Mouse (Mus musculus) spleen, adult 2 months (tissue): ENCODE results near the gene Tef. TPM values are rescaled to one million over a fixed set of nuclear protein-coding genes. Genes with fewer than 3 reads are reported as not detected.

Experiments
- DNase-seq, 2 experiments: peaks; one replicate each; pipeline versions ENCODE4 v3.0.0 to v3.0.0-alpha.2; 2012 to 2021; ENCODE audit warnings: low spot score in 2 of 2, low read depth in 1 of 2
- H3K27ac ChIP-seq: fragments of 200-500 bp; 2 replicates; pipeline ENCODE4 v1.5.1; 2012; ENCODE audit warnings: low read length, inconsistent platforms; ENCODE audit not compliant: insufficient read depth
- H3K27me3 ChIP-seq: fragments of 200-500 bp; 2 replicates; pipeline ENCODE4 v1.6.1; 2012; ENCODE audit warnings: mild to moderate bottlenecking, moderate library complexity, low read length, inconsistent platforms; ENCODE audit not compliant: control insufficient read depth, insufficient read depth
- H3K36me3 ChIP-seq: fragments of 200-500 bp; 2 replicates; pipeline ENCODE4 v1.6.1; 2012; ENCODE audit warnings: mild to moderate bottlenecking, low read length, inconsistent platforms; ENCODE audit not compliant: control insufficient read depth, insufficient read depth
- H3K4me1 ChIP-seq: fragments of 200-500 bp; 2 replicates; pipeline ENCODE4 v1.6.1; 2011; ENCODE audit warnings: inconsistent platforms; ENCODE audit not compliant: control insufficient read depth, insufficient read depth, insufficient read length
- H3K4me3 ChIP-seq: fragments of 200-500 bp; 2 replicates; pipeline ENCODE4 v1.5.1; 2011; ENCODE audit warnings: mild to moderate bottlenecking, inconsistent platforms; ENCODE audit not compliant: insufficient read depth, insufficient read length; ENCODE audit errors: extremely low read depth
- CTCF ChIP-seq: fragments of 200-500 bp; IDR thresholded peaks from 2 replicates; pipeline ENCODE4 v1.5.1; 2011; ENCODE audit warnings: mild to moderate bottlenecking, inconsistent platforms; ENCODE audit not compliant: insufficient read depth, insufficient read length, insufficient replicate concordance; ENCODE audit errors: extremely low read depth
- POLR2A ChIP-seq: fragments of 200-500 bp; IDR thresholded peaks from 2 replicates; pipeline ENCODE4 v1.6.1; 2011; ENCODE audit warnings: low read depth, low read length, inconsistent platforms
- WGBS: fragments of 180-500 bp; shearing (Covaris S2); methylation state at CpG from one replicate; pipeline ENCODE4 v1.1.7; 2018; 5-methylcytosine and 5-hydroxymethylcytosine counted together
- polyA plus RNA-seq: library from polyadenylated mRNA; depleted of rRNA; stranded (reverse); fragments of >200 nt; gene quantifications from 2 replicates; pipeline ENCODE4 v1.2.3, GENCODE M21; 2012; rRNA removed

Gene Tef
- polyA plus RNA-seq, 1 experiment = 21.9 TPM

GRCm38 (mm10) chr15:81860471-81861135 is 58.4 kb downstream of the Tef start:
- WGBS = 41% methylated on average over 8 of the region's 8 CpGs
- peak overlapping the region; percentile 22; the same call in 1 of the 2 replicates for H3K27ac ChIP-seq
- DNase-seq = no peak

GRCm38 (mm10) chr15:81864238-81864637 is 62.0 kb downstream of the Tef start:
- H3K36me3 ChIP-seq = peaks cover 24% of the 10 kb centered on the region
- H3K4me3 ChIP-seq = no peak overlapping the region
- no peaks in the 10 kb centered on the region for H3K4me1 ChIP-seq
- no peaks in the 10 kb centered on the region for H3K27me3 ChIP-seq
- no peak for DNase-seq
- WGBS = 90% methylated on average over 7 of the region's 7 CpGs
- H3K27ac ChIP-seq = no peak overlapping the region
- no peak for TF ChIP-seq CTCF

More at GRCm38 (mm10) chr15:81860471-81861135, 58.4 kb downstream of the Tef start:
- no peak overlapping the region for H3K4me3 ChIP-seq
- peaks cover 8% of the 10 kb centered on the region for H3K36me3 ChIP-seq
- peaks cover 2% of the 10 kb centered on the region; the same call in 1 of the 2 replicates for H3K4me1 ChIP-seq
- no peak for TF ChIP-seq POLR2A
- H3K27me3 ChIP-seq = no peaks in the 10 kb centered on the region

GRCm38 (mm10) chr15:81869985-81870384 is 67.8 kb downstream of the Tef start:
- TF ChIP-seq POLR2A (no peak), CTCF (no peak)
- H3K27me3 ChIP-seq = no peaks in the 10 kb centered on the region
- H3K4me3 ChIP-seq = no peak overlapping the region
- no peak for DNase-seq
- H3K27ac ChIP-seq = no peak overlapping the region
- WGBS = 91% methylated on average over 5 of the region's 5 CpGs
- peaks cover 28% of the 10 kb centered on the region for H3K36me3 ChIP-seq
- H3K4me1 ChIP-seq = peaks cover 4% of the 10 kb centered on the region

GRCm38 (mm10) chr15:81871604-81872261 is 69.5 kb downstream of the Tef start, which contains the start of gene Phf5a:
Gene Phf5a (minus strand): TSS chr15:81871911.
- no peaks in the 10 kb centered on the region for H3K27me3 ChIP-seq
- peak; percentile 7 for TF ChIP-seq POLR2A
- no peak for TF ChIP-seq CTCF
- peak within 1 kb of the TSS; percentile 99 for H3K27ac ChIP-seq
- H3K36me3 ChIP-seq = peaks cover 22% of the 10 kb centered on the region
- H3K4me3 ChIP-seq = peak within 1 kb of the TSS; percentile 94
- WGBS = under 1% methylated on average over 30 of the region's 30 CpGs
- peak; percentile 79 to 96 for DNase-seq
- peaks cover 4% of the 10 kb centered on the region for H3K4me1 ChIP-seq

- H3K4me3 ChIP-seq = peak within 1 kb of the TSS; percentile 94
- DNase-seq = peak; percentile 98
- no peaks in the 10 kb centered on the region for H3K27me3 ChIP-seq
- TF ChIP-seq CTCF = no peak
- no peak; the same call in 1 of the 2 replicates for TF ChIP-seq POLR2A
- H3K36me3 ChIP-seq = peaks cover 16% of the 10 kb centered on the region
- H3K4me1 ChIP-seq = peaks cover 4% of the 10 kb centered on the region
- WGBS = under 1% methylated on average over 53 of the region's 53 CpGs
- peak within 1 kb of the TSS; percentile 99 for H3K27ac ChIP-seq
Measured at GRCm38 (mm10) chr15:81872262-81873136, 70.3 kb downstream of the Tef start, which contains the start of gene Aco2. Gene Aco2 (plus strand): TSS chr15:81872309.

Other genes starting within 250 kb of the Tef start
- gene Ep300, start 217.1 kb upstream of the Tef start, polyA plus RNA-seq = 37.6 and 39.3 TPM in 2 replicates
- gene L3mbtl2, start 138.5 kb upstream of the Tef start, polyA plus RNA-seq = 14.9 and 16.3 TPM in 2 replicates
- gene Chadl, start 105.1 kb upstream of the Tef start, polyA plus RNA-seq = 0.61 and 0.63 TPM in 2 replicates
- gene Zc3h7b, start 57.4 kb upstream of the Tef start, polyA plus RNA-seq = 18.8 and 24.9 TPM in 2 replicates
- gene Rangap1, start 56.9 kb upstream of the Tef start, polyA plus RNA-seq = 26.6 and 28.4 TPM in 2 replicates
- 24.8 and 36.6 TPM in 2 replicates for gene Tob2, start 56.4 kb downstream of the Tef start, polyA plus RNA-seq
- 22.7 and 29.8 TPM in 2 replicates for gene Phf5a, start 69.5 kb downstream of the Tef start, polyA plus RNA-seq
- 68.7 and 80.4 TPM in 2 replicates for gene Aco2, start 69.9 kb downstream of the Tef start, polyA plus RNA-seq
- 8.6 and 11.1 TPM in 2 replicates for gene Polr3h, start 123.8 kb downstream of the Tef start, polyA plus RNA-seq
- 5.4 and 6.1 TPM in 2 replicates for gene Csdc2, start 134.3 kb downstream of the Tef start, polyA plus RNA-seq
- gene Pmm1, start 158.5 kb downstream of the Tef start, polyA plus RNA-seq = 18.2 and 28.1 TPM in 2 replicates
- gene 1700029P11Rik, start 178.1 kb downstream of the Tef start, polyA plus RNA-seq = not detected in 2 replicates
- gene Xrcc6, start 185.4 kb downstream of the Tef start, polyA plus RNA-seq = 11.8 TPM in 2 replicates
- 15.4 and 18.1 TPM in 2 replicates for gene Desi1, start 231.4 kb downstream of the Tef start, polyA plus RNA-seq
- 34.5 and 37.5 TPM in 2 replicates for gene Snu13, start 245.2 kb downstream of the Tef start, polyA plus RNA-seq